Mouse (Mus musculus) E14TG2a.4 (cell line): ENCODE measurements around the gene Mrpl28.

Experiments
- CTCF ChIP-seq: conservative IDR thresholded peaks from 2 replicates; pipeline ENCODE4 v1.5.1; 2014; ENCODE audit warnings: low read length
- NANOG ChIP-seq: IDR thresholded peaks from 2 replicates; pipeline ENCODE4 v1.6.1; 2014; ENCODE audit warnings: borderline replicate concordance, low read length, mixed read lengths
- POU5F1 ChIP-seq: IDR thresholded peaks from 2 replicates; pipeline ENCODE4 v1.6.1; 2014; ENCODE audit warnings: low read length, borderline replicate concordance

DNA sequence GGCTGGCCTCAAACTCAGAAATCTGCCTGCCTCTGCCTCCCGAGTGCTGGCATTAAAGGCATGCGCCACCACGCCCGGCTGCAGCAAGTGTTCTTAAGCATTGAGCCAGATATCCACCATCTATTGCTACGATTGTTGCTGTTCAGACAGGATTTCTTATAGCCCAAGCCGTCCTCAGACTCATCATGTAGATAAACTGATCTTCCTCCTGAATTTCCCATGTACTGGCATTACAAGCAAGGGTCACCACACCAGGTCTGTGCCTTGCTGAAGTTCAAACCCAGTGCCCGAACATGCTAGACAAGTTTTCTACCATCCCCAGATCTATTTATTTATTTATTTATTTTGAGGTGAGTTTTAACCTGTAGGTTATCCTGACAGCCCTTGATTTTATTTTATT, 24.8 kb upstream of the Mrpl28 start:
- TF ChIP-seq CTCF = no peak
- no peak for TF ChIP-seq NANOG
- TF ChIP-seq POU5F1 = no peak
